Mouse (Mus musculus): ENCODE measurements around the gene Ssna1. TPM values are rescaled to one million over a fixed set of nuclear protein-coding genes. Genes with fewer than 3 reads are reported as not detected.
"Not testable (repeated sequence)": the region's sequence is repeated elsewhere in the genome, so short reads cannot be mapped to it uniquely, and the experiment has no call there.

Gene Ssna1
- total RNA-seq, 2 experiments from 2014 or later: 36.7 to 40.5 TPM

DNA sequence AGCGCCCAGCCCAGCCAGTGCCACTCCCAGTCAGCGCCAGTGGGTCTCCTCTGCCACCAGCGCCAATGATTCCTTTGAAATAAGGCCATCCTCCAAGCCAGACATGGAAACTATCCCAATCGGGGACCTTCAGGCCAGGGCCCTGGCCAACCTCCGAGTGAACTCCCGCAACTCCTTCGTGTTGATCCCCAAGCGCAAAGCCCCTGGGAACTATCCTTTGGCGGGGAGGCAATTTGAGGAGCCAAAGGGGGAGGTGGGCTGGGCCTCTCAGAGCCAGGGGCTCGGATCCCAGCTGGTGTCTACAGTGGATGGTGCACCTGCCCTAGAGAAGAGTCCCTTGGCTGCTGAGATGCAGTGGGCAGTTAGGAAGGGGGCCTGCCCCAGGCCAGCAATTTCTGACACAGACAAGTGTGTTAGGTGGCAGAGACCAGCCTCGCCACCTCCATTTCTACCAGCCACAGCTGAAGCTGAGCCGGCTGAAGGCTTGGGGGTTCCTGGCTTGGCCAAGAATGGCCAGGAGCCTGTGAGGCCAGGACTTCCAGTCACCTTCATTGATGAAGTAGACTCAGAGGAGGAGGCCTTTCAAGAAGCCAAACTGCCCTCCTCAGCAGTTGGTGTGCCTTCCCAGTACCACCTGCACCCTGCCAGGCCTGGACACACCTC is 8.5 kb downstream of the Ssna1 start:
- no peak for DNase-seq (ENCODE audit: low spot score)
- intact Hi-C loops (cut with DNase I): no loop called here

DNA sequence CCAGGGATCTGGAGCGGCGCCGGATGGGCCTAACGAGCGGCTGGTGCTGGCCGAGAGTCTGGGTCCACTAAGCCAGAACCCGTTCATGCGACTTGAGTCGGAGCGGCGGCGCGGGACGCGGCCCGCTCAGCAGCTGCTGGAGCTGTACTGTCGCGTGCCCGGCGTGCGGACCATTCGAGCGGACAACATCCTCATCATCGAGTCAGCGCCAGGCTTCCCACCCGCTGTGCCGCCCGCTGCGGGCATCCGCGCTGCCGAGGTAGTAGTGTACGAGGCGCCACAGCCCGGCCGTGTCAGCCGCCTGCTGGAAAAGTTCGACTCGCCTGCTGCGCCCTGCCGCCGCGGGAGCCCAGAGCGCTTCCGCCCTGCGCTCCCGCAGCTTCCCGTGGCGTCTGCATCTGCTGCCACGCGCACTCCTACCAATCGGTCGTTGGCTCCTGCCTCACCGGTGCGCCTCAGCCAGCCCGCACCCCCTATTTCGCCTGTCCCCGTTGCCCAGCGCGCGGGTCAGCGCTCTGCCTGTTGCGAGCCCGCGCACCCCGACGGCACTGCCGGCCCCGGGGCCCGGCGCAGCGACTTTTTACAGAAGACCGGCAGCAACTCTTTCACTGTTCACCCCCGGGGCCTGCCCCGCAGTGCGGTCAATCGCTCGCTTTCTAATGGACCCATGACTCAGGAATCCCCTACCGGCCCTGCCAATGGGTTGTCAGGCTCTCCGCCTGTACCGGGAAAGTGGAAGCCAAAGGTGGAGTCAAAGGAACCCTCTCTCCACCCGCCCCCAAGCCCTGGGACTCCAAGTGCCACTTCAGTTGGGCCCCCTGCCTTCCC is 9.2 kb downstream of the Ssna1 start:
- DNase-seq (ENCODE audit: low spot score): no peak
- intact Hi-C loops (cut with DNase I): no loop called here

DNA sequence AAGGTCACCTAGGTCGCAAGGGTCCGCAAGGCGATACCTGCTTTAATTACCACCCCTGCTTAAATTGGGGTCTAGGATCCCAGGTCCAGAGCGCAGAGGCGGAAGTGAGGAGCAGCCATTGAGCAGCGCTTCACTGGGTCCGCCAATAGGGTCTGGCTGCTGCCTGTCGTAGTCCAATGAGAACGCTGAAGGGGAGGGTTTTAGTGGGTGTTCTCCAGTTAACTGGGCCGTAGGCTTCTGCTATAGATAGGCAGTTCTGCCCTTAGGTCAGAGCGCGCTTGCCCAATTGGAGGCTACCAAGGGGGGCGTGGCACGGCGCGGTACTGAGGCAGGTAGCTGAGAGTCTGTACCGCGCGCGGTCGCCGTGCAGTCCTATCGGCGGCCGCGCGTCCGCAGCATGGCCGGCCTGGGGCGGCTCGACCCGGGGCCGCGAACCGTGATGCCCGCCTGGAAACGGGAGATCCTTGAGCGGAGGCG is 9.9 kb downstream of the Ssna1 start, which contains the start of gene Tprn:
Tprn (plus strand) TSS at position 328 of the 477 bp plus-strand sequence.
- peak; percentile 92 for DNase-seq (ENCODE audit: low spot score)
- intact Hi-C loops (cut with DNase I): no loop called here

GRCm38 (mm10) chr2:25261870-25262269 is 10.4 kb downstream of the Ssna1 start:
- no peak for DNase-seq (ENCODE audit: low spot score)
- intact Hi-C loops (cut with DNase I): no loop called here

DNA sequence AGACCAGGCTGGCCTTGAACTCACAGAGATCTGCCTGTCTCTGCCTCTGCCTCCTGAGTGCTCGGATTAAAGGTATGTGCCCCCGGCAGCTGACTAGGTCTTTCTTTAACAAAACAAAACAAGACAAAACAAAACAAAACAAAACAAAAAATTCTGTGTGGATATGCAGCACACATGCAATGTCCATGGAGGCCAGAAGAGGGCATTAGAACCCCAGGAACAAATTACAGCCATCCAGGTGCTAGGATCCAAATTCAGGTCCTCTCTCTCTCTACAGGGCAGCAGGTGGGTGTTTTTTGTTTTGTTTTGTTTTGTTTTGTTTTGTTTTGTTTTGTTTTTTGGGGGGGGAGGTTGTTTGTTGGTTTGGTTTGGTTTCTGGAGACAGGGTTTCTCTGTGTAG is 13.4 kb downstream of the Ssna1 start:
- intact Hi-C loops (cut with DNase I): loop anchor here (5.0 kb wide), 1 partner anchor 73 kb away; the partner anchor contains the start of gene Man1b1

DNA sequence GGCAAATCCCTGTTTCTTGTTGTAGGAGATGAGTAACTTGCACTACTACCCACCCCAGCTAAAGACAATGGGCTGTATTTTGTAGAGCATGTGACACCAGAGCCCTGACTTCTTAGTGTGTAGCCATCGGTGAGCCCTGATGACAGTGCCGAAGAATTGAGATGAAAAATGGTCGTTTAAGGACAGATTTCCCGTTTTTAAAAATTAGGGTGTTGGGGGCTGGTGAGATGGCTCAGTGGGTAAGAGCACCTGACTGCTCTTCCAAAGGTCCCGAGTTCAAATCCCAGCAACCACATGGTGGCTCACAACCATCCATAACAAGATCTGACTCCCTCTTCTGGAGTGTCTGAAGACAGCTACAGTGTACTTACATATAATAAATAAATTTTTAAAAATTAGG is 15.0 kb downstream of the Ssna1 start:
- intact Hi-C loops (cut with DNase I): loop anchor here (5.0 kb wide), 1 partner anchor 75 kb away; the partner anchor contains the start of gene Man1b1
- not testable (repeated sequence) for DNase-seq (ENCODE audit: low spot score)

More for the DNA sequence above, 13.4 kb downstream of the Ssna1 start:
- DNase-seq (ENCODE audit: low spot score): no peak

GRCm38 (mm10) chr2:25256443-25257109 is 15.7 kb downstream of the Ssna1 start:
- DNase-seq (ENCODE audit: low spot score): not testable (repeated sequence)
- intact Hi-C loops (cut with DNase I): loop anchor here (5.0 kb wide), 1 partner anchor 76 kb away; the partner anchor contains the start of gene Man1b1

- intact Hi-C loops (cut with DNase I): loop anchor here (2.0 to 5.0 kb wide), 2 partner anchors 63 to 77 kb away; partner anchors contain the start of gene Man1b1
These were observed 16.9 kb downstream of the Ssna1 start, which contains the start of gene Tmem203 for GRCm38 (mm10) chr2:25255284-25255779. Gene Tmem203, plus strand, starts transcription at chr2:25255439.

DNA sequence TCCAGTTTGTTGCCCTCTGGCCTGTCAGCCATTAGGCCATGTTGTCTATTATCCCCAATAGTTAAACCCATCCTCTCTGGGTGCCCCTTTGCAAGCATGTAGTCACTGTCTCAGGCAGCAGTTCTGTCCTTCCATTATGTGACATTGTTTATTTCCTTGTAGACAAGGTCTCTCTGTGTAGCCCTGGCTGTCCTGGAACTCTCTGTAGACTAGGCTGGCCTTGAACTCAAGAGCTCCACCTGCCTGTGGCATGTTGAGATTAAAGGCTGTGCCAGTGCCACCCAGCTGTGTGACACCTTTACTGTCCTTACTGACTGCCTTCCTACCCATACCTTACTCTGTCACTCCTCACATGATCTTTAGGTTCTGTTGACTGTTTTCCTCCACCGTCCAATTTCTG is 19.9 kb downstream of the Ssna1 start:
- intact Hi-C loops (cut with DNase I): loop anchor here (2.0 to 5.0 kb wide), 2 partner anchors 24 to 125 kb away; no protein-coding TSS in a partner anchor
- no peak for DNase-seq (ENCODE audit: low spot score)

More at GRCm38 (mm10) chr2:25255284-25255779, 16.9 kb downstream of the Ssna1 start, which contains the start of gene Tmem203:
- DNase-seq (ENCODE audit: low spot score): peak; percentile 68

- intact Hi-C loops (cut with DNase I): no loop called here
- no peak for DNase-seq (ENCODE audit: low spot score)
These were observed 25.8 kb downstream of the Ssna1 start, which contains the start of gene AL732309.1 for GRCm38 (mm10) chr2:25246183-25247072. Gene AL732309.1, minus strand, starts transcription at chr2:25246863.

- intact Hi-C loops (cut with DNase I): no loop called here
- no peak for DNase-seq (ENCODE audit: low spot score)
These were observed 28.1 kb downstream of the Ssna1 start for GRCm38 (mm10) chr2:25244144-25244543.

GRCm38 (mm10) chr2:25243342-25243741 is 28.9 kb downstream of the Ssna1 start:
- no peak for DNase-seq (ENCODE audit: low spot score)
- intact Hi-C loops (cut with DNase I): no loop called here

- DNase-seq (ENCODE audit: low spot score): no peak
- intact Hi-C loops (cut with DNase I): no loop called here
These were observed 30.1 kb downstream of the Ssna1 start, which contains the start of the genes Rnf208 and Cysrt1 for GRCm38 (mm10) chr2:25242101-25242506. Gene Rnf208, plus strand, starts transcription at chr2:25242255. Gene Cysrt1, minus strand, starts transcription at chr2:25242452.

GRCm38 (mm10) chr2:25241438-25241775 is 30.8 kb downstream of the Ssna1 start:
- intact Hi-C loops (cut with DNase I): no loop called here

DNA sequence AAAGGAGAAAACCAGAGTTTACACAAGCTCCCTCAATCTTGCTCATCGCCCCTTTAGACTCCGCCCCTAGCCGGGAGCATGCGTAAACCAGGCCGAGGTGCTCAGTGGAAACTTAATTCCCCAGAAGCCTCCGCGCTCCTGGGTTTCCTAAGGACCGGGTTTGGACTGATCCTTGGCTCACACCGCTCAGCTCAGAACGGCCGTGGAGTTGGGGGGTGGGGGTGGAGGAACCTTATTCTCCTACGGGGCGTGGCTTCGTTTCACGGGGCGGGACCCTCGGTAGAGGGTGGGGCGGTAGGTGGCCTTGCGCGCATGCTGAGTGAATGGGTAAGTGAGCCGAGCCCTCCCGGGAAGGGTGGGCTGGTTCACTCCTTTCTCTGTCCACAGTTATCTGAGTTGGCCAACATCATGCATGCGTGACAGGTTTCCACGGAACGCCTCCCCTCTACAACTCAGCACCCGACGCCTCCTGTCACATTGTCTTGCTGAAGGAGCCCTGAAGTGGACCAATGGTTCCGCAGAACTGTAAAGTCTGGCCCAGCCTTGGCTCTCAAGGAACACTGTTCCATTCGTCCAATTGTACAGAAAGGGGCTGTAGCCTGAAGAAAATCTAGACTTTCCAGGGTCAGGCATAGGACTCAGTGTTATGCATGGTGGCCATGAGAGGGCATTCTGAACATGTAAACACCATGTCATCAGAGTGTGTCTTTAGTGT is 31.4 kb downstream of the Ssna1 start:
- DNase-seq (ENCODE audit: low spot score): peak; percentile 30
- intact Hi-C loops (cut with DNase I): no loop called here

More at GRCm38 (mm10) chr2:25241438-25241775, 30.8 kb downstream of the Ssna1 start:
- DNase-seq (ENCODE audit: low spot score): no peak

DNA sequence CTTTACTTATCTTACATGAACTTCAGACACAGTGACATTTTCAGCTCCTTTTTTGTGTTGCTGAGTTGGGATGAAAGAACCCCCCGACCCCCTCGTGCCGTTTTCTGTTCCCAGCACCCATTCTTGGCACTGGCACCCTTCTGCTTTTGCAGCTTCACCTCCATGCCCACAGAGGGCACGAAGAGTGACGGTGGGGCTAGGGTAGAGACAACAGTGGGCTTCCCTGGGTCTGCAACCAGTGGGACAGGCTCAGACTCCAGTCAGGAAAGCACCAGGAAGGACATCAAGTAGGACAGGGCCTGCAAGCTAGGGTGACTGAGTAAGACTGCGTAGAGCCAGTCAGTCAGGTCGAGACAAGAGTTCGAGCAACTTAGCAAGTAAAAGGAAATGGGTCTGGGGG is 31.9 kb downstream of the Ssna1 start:
- intact Hi-C loops (cut with DNase I): no loop called here

DNA sequence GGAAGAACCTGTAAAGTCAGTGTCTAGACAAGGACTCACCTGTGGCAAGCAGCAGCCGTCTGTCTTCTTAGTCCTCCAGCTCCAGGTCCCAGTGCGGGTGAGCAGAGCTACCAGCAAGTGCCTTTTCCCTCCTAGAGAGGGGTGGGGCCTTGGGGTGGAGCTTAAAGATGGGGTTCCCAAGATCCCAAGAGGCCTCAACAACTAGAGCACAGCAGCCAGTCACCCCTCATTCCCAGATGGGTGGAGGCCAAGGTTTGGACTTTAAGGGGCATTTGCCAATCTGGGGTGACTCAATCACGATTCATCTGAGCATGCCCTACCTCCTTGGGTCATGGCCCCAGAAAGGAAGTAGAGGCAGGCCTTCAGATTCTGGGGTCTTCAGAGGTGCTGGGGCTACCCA is 32.5 kb downstream of the Ssna1 start:
- intact Hi-C loops (cut with DNase I): no loop called here

More for the DNA sequence above, 31.9 kb downstream of the Ssna1 start:
- no peak for DNase-seq (ENCODE audit: low spot score)

DNA sequence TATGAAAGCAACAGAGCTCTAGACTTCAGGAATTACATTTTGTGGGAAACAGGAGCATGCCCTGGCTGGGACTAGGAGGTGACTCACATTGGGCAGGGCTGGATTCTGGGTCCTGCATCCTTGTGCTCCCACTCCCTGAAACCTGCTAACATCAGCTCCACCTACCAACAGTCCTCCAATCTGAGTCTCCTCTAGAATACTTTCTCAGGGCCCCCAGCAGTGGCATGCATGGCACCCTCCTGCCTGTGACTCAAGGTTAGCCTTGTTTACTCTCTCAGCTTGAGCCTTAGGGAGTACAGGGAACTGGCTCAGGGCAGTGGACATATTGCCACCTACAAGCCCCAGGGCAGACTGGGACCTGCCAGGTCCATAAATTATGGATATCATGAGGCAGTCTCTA is 34.1 kb downstream of the Ssna1 start:
- no peak for DNase-seq (ENCODE audit: low spot score)
- intact Hi-C loops (cut with DNase I): no loop called here

More for the DNA sequence above, 32.5 kb downstream of the Ssna1 start:
- DNase-seq (ENCODE audit: low spot score): no peak
